Mouse (Mus musculus) adrenal gland, postnatal 25 days (tissue): ENCODE results near the gene Nudt11. TPM values are rescaled to one million over a fixed set of nuclear protein-coding genes. Genes with fewer than 3 reads are reported as not detected.
"Not testable (repeated sequence)": the region's sequence is repeated elsewhere in the genome, so short reads cannot be mapped to it uniquely, and the experiment has no call there.

Experiments used
- DNase-seq: peaks from one replicate; pipeline ENCODE4 v3.0.0; 2021; ENCODE audit warnings: mixed read lengths
- long read RNA-seq: library from polyadenylated mRNA; stranded (forward); transcript quantifications from one replicate; pipeline ENCODE4 v2.0.0, GENCODE M21; 2021
- microRNA-seq, 2 experiments: library from miRNA; unstranded; fragments of <30 nt; microRNA quantifications; one replicate each; pipeline ENCODE4 v1.2.0; 2021
- total RNA-seq: library from RNA; stranded (reverse); gene quantifications from 2 replicates; pipeline ENCODE4 v1.2.3, GENCODE M21; 2021

Nudt11 gene
- total RNA-seq = 22.5 and 32.0 TPM in 2 replicates
- long read RNA-seq, transcript Nudt11-201 (2 exons, 3,036 nt) = major isoform, 10 of 16 reads
- long read RNA-seq, partial matches to known transcripts = 0 of 16 reads
- long read RNA-seq, other reads (novel, unspliced or antisense) = 6 of 16 reads

- not testable (repeated sequence) for DNase-seq
These were observed at the start of gene Nudt11 for GRCm38 (mm10) chrX:6047066-6047935. Nudt11 (plus strand) TSS chrX:6047453.

- DNase-seq = not testable (repeated sequence)
These were observed 822 bp downstream of the Nudt11 start for GRCm38 (mm10) chrX:6047936-6048614.

GRCm38 (mm10) chrX:6061563-6061962 is 14.3 kb downstream of the Nudt11 start:
- no peak for DNase-seq

- no peak for DNase-seq
These were observed 35.9 kb downstream of the Nudt11 start, which contains the start of gene AU022751 for GRCm38 (mm10) chrX:6082954-6083680. AU022751 (minus strand) TSS chrX:6083419.

- DNase-seq = no peak
These were observed 44.3 kb downstream of the Nudt11 start for GRCm38 (mm10) chrX:6091547-6091946.

- peak; percentile 40 for DNase-seq
These were observed 44.9 kb downstream of the Nudt11 start for GRCm38 (mm10) chrX:6091996-6092757.

Small RNA genes lying within 50 kb of the gene (microRNA-seq; reads per million reads assigned to microRNA genes)
- gene Gm27360 = 0 reads per million in 2 experiments

Other genes starting within 250 kb of the Nudt11 start
- gene AU022751, start 36.0 kb downstream of the Nudt11 start, total RNA-seq = 0.24 TPM in 1 of 2 replicates, not detected in the other
- 6.5 and 8.1 TPM in 2 replicates for gene Nudt10, start 125.6 kb downstream of the Nudt11 start, total RNA-seq